Mouse (Mus musculus) hindbrain, postnatal 0 days (tissue): ENCODE measurements around the gene Cdk4. TPM values are rescaled to one million over a fixed set of nuclear protein-coding genes. Genes with fewer than 3 reads are reported as not detected.
A peak's percentile ranks its signal among the peaks of the same experiment; 100 is the strongest.

ENCODE experiments used
- ATAC-seq: fragments of 200-750 bp; cut with Nextera tagmentation; 2 replicates; pipeline ENCODE4 v1.8.0; 2017; ENCODE audit warnings: mild to moderate bottlenecking, moderate TSS enrichment, moderate library complexity
- DNase-seq: peaks from one replicate; pipeline ENCODE4 v3.0.0-alpha.2; 2015; ENCODE audit warnings: low spot score
- H3K27ac ChIP-seq: fragments of 300-500 bp; sonication (generic); 2 replicates; pipeline ENCODE4 v1.5.1; 2014; ENCODE audit warnings: mild to moderate bottlenecking
- H3K27me3 ChIP-seq: fragments of 300-500 bp; sonication (generic); 2 replicates; pipeline ENCODE4 v1.6.1; 2014; ENCODE audit warnings: low read length, mixed read lengths; ENCODE audit not compliant: insufficient read depth
- H3K36me3 ChIP-seq: fragments of 300-500 bp; sonication (generic); 2 replicates; pipeline ENCODE4 v1.6.1; 2014; ENCODE audit warnings: low read length, mixed read lengths; ENCODE audit not compliant: insufficient read depth
- H3K4me1 ChIP-seq: fragments of 300-500 bp; sonication (generic); 2 replicates; pipeline ENCODE4 v1.6.1; 2014; ENCODE audit warnings: antibody characterized with exemption, low read length, mixed read lengths; ENCODE audit not compliant: insufficient read depth
- H3K4me2 ChIP-seq: fragments of 300-500 bp; sonication (generic); 2 replicates; pipeline ENCODE4 v1.6.1; 2014; ENCODE audit warnings: low read depth, mild to moderate bottlenecking, low read length, moderate library complexity, mixed read lengths
- H3K4me3 ChIP-seq: fragments of 300-500 bp; sonication (generic); 2 replicates; pipeline ENCODE4 v1.5.1; 2014; ENCODE audit warnings: low read length
- H3K9ac ChIP-seq: fragments of 300-500 bp; sonication (generic); replicated peaks from 2 replicates; pipeline ENCODE4 v1.6.1; 2014; ENCODE audit warnings: mild to moderate bottlenecking, low read length, moderate library complexity, mixed read lengths
- H3K9me3 ChIP-seq: fragments of 300-500 bp; sonication (generic); 2 replicates; pipeline ENCODE4 v1.6.1; 2016; ENCODE audit warnings: low read length, mixed read lengths
- CTCF ChIP-seq: IDR thresholded peaks from 2 replicates; pipeline ENCODE4 v1.5.1; 2016; ENCODE audit warnings: antibody characterized with exemption, control low read depth, low read depth
- WGBS: fragments of 180-500 bp; shearing (Covaris S2); extraction: QIAGEN DNeasy Blood & Tissue Kit; methylation state at CpG from one replicate; pipeline ENCODE4 v1.1.7; 2014; 5-methylcytosine and 5-hydroxymethylcytosine counted together
- polyA plus RNA-seq: library from polyadenylated mRNA; unstranded; fragments of >200 nt; fragmentation: Nextera tagmentation; extraction: Ambion mirVana; gene quantifications from 2 replicates; pipeline ENCODE4 v1.2.1, GENCODE M21; 2015
- total RNA-seq: library from RNA; depleted of rRNA; stranded (reverse); fragments of >200 nt; gene quantifications from 2 replicates; pipeline ENCODE4 v1.2.3, GENCODE M21; 2014; rRNA removed

Gene Cdk4
- total RNA-seq, result 483 and 524 TPM in 2 replicates
- 519 and 563 TPM in 2 replicates for polyA plus RNA-seq

DNA sequence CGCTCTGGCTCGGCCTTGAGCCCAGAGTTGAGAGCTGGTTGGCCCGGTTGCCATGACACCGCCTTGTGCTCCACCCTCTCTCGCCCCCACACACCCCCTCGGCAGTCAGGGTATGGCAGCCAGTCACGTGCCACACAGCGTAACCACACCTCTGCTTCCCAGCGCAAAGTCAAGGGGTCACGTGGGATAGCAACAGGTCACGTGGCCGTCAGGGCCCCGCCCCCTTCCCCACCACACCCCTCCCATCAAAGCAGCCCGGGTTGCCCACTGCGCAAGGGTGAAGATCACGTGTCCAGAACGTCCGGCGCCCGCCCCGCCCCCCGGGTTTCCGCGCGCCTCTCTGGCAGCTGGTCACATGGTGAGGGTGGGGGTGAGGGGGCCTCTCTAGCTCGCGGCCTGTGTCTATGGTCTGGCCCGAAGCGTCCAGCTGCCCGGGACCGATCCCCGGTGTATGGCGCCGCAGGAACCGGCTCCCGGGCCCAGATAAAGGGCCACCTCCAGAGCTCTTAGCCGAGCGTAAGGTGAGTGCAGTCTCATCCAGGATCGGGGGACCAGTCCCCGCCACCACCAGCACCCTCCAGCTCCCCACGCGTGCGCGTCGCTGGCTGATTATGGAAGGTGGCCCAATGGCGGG is at the start of gene Cdk4:
Gene Cdk4, plus strand, starts transcription at position 296 of the 634 bp plus-strand sequence.
- ATAC-seq, result peak; percentile 94
- DNase-seq, result peak; percentile 99
- Histone ChIP-seq H3K27me3 (no peaks in the 10 kb centered on the region), H3K4me2 (peak within 1 kb of the TSS; percentile 79), H3K9ac (peak within 1 kb of the TSS; percentile 97), H3K9me3 (no peaks in the 10 kb centered on the region), H3K27ac (peak within 1 kb of the TSS; percentile 92), H3K36me3 (peaks cover 36% of the 10 kb centered on the region), H3K4me1 (peaks cover 12% of the 10 kb centered on the region; the same call in 1 of the 2 replicates), H3K4me3 (peak within 1 kb of the TSS; percentile 80)
- TF ChIP-seq CTCF, result peak; percentile 31; the same call in 1 of the 2 replicates
- WGBS, result under 1% methylated on average over 45 of the region's 46 CpGs

GRCm38 (mm10) chr10:127016488-127016887 is 46.8 kb upstream of the Cdk4 start:
- 60% methylated on average over 5 of the region's 5 CpGs for WGBS
- no peaks in the 10 kb centered on the region for H3K36me3 ChIP-seq
- H3K4me3 ChIP-seq, result no peak overlapping the region
- no peak overlapping the region for H3K27ac ChIP-seq
- no peaks in the 10 kb centered on the region for H3K4me1 ChIP-seq
- no peak for DNase-seq
- no peaks in the 10 kb centered on the region for H3K27me3 ChIP-seq
- H3K9ac ChIP-seq, result no peak overlapping the region
- no peaks in the 10 kb centered on the region for H3K9me3 ChIP-seq
- H3K4me2 ChIP-seq, result no peak overlapping the region
- no peak for ATAC-seq
- peak; percentile 33; the same call in 1 of the 2 replicates for TF ChIP-seq CTCF

DNA sequence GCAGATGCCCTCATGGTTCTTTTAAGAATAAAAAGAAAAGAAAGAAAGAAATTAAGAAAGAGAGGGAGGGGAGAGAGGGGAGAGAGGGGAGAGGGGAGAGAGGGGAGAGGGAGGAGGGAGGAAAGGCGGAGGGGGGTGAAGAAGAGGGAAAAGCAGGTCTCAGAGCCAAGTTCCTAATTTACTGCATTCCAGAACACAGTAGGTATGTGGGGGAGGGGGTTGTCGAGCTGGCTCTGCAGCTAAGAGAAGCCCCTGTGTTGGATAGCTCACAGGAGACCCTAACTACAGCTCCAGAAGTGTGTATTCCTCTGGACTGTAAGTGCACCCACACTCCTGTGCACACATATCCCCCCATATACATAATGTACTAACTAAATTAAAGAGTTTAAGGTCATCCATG is 46.3 kb upstream of the Cdk4 start:
- H3K27me3 ChIP-seq, result no peaks in the 10 kb centered on the region
- H3K27ac ChIP-seq, result no peak overlapping the region
- WGBS, result 15% methylated on average over 2 of the region's 2 CpGs
- H3K9ac ChIP-seq, result no peak overlapping the region
- no peaks in the 10 kb centered on the region for H3K4me1 ChIP-seq
- H3K36me3 ChIP-seq, result no peaks in the 10 kb centered on the region
- H3K9me3 ChIP-seq, result no peaks in the 10 kb centered on the region
- H3K4me2 ChIP-seq, result no peak overlapping the region
- DNase-seq, result no peak
- no peak for ATAC-seq
- H3K4me3 ChIP-seq, result no peak overlapping the region
- TF ChIP-seq CTCF, result no peak

GRCm38 (mm10) chr10:127018422-127018821 is 44.9 kb upstream of the Cdk4 start:
- 67% methylated on average over 16 of the region's 16 CpGs for WGBS
- no peak for ATAC-seq

GRCm38 (mm10) chr10:127030336-127031296 is 32.7 kb upstream of the Cdk4 start, which contains the start of gene Tsfm:
Gene Tsfm (minus strand): TSS chr10:127030840.
- TF ChIP-seq CTCF, result peak; percentile 93
- WGBS, result 5% methylated on average over 56 of the region's 56 CpGs
- ATAC-seq, result peak; percentile 91

More at GRCm38 (mm10) chr10:127018422-127018821, 44.9 kb upstream of the Cdk4 start:
- no peak overlapping the region for H3K27ac ChIP-seq
- no peak for TF ChIP-seq CTCF
- no peaks in the 10 kb centered on the region for H3K9me3 ChIP-seq
- no peak overlapping the region for H3K4me2 ChIP-seq
- no peak overlapping the region for H3K9ac ChIP-seq
- no peak overlapping the region for H3K4me3 ChIP-seq
- H3K4me1 ChIP-seq, result no peaks in the 10 kb centered on the region
- no peak for DNase-seq
- H3K36me3 ChIP-seq, result peaks cover 10% of the 10 kb centered on the region; the same call in 1 of the 2 replicates
- H3K27me3 ChIP-seq, result no peaks in the 10 kb centered on the region

DNA sequence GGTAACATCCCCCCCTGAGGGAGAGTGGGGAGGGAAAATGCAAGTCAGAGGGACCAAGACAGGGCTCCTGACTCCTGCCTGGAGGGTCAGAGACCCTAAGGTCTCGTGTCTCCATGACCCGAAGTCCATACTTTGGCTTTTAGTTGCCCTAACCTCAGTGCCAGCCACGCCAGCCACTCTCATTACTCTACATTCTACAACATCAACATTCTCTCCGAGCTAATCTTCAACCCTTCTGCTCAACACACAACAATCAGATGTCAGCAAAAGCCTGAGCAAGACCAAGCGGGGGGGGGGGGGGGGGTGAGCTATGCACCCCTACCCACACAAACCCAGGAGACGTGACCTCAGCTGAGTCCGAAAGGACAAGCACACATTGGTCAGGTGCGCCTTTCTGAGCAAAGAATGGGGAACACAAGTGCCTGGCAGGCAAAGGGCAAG is 30.0 kb upstream of the Cdk4 start:
- H3K27ac ChIP-seq, result no peak overlapping the region
- TF ChIP-seq CTCF, result no peak
- 90% methylated on average over 8 of the region's 8 CpGs for WGBS

More at GRCm38 (mm10) chr10:127030336-127031296, 32.7 kb upstream of the Cdk4 start, which contains the start of gene Tsfm:
- Histone ChIP-seq H3K27ac (peak within 1 kb of the TSS; percentile 80), H3K4me2 (peak within 1 kb of the TSS; percentile 96), H3K9ac (peak within 1 kb of the TSS; percentile 90), H3K4me1 (no peaks in the 10 kb centered on the region), H3K4me3 (peak within 1 kb of the TSS; percentile 89), H3K9me3 (no peaks in the 10 kb centered on the region), H3K36me3 (peaks cover 15% of the 10 kb centered on the region; the same call in 1 of the 2 replicates), H3K27me3 (no peaks in the 10 kb centered on the region)
- peak; percentile 97 for DNase-seq

More for the DNA sequence above, 30.0 kb upstream of the Cdk4 start:
- peaks cover 2% of the 10 kb centered on the region; the same call in 1 of the 2 replicates for H3K36me3 ChIP-seq
- ATAC-seq (no peak), DNase-seq (no peak)
- no peak overlapping the region for H3K9ac ChIP-seq
- H3K4me2 ChIP-seq, result no peak overlapping the region
- H3K9me3 ChIP-seq, result no peaks in the 10 kb centered on the region
- H3K4me1 ChIP-seq, result no peaks in the 10 kb centered on the region
- H3K27me3 ChIP-seq, result no peaks in the 10 kb centered on the region
- no peak overlapping the region for H3K4me3 ChIP-seq
